Mouse (Mus musculus) lung, postnatal 0 days (tissue): ENCODE results near the gene Tcf20. TPM values are rescaled to one million over a fixed set of nuclear protein-coding genes. Genes with fewer than 3 reads are reported as not detected.

Experiments used
- ATAC-seq: fragments of 200-750 bp; cut with Nextera tagmentation; 2 replicates; pipeline ENCODE4 v1.8.0; 2017; ENCODE audit warnings: moderate library complexity
- DNase-seq: peaks from one replicate; pipeline ENCODE4 v3.0.0-alpha.2; 2016; ENCODE audit warnings: low spot score
- H3K27ac ChIP-seq: fragments of 300-500 bp; sonication (generic); 2 replicates; pipeline ENCODE4 v1.5.1; 2014; ENCODE audit warnings: antibody characterized with exemption, mild to moderate bottlenecking, low read length, mixed read lengths
- H3K27me3 ChIP-seq: fragments of 300-500 bp; sonication (generic); replicated peaks from 2 replicates; pipeline ENCODE4 v1.6.1; 2014; ENCODE audit warnings: low read length, mixed read lengths; ENCODE audit not compliant: insufficient read depth
- H3K36me3 ChIP-seq: fragments of 300-500 bp; sonication (generic); 2 replicates; pipeline ENCODE4 v1.6.1; 2014; ENCODE audit warnings: low read length, mixed read lengths; ENCODE audit not compliant: insufficient read depth
- H3K4me1 ChIP-seq: fragments of 300-500 bp; sonication (generic); 2 replicates; pipeline ENCODE4 v1.6.1; 2014; ENCODE audit warnings: antibody characterized with exemption, low read depth, low read length, mixed read lengths; ENCODE audit not compliant: insufficient read depth
- H3K4me2 ChIP-seq: fragments of 300-500 bp; sonication (generic); replicated peaks from 2 replicates; pipeline ENCODE4 v1.6.1; 2014; ENCODE audit warnings: low read depth, mild to moderate bottlenecking, low read length, moderate library complexity, mixed read lengths
- H3K4me3 ChIP-seq: fragments of 300-500 bp; sonication (generic); 2 replicates; pipeline ENCODE4 v1.5.1; 2014; ENCODE audit warnings: low read depth, low read length
- H3K9ac ChIP-seq: fragments of 300-500 bp; sonication (generic); replicated peaks from 2 replicates; pipeline ENCODE4 v1.6.1; 2014; ENCODE audit warnings: low read depth, mild to moderate bottlenecking
- H3K9me3 ChIP-seq: fragments of 300-500 bp; sonication (generic); 2 replicates; pipeline ENCODE4 v1.6.1; 2016; ENCODE audit warnings: low read length, mixed read lengths
- CTCF ChIP-seq: IDR thresholded peaks from 2 replicates; pipeline ENCODE4 v1.5.1; 2016; ENCODE audit warnings: antibody characterized with exemption, mild to moderate bottlenecking
- EP300 ChIP-seq: IDR thresholded peaks from 2 replicates; pipeline ENCODE4 v1.6.1; 2016; ENCODE audit warnings: antibody characterized with exemption, mild to moderate bottlenecking, control low read depth
- WGBS: fragments of 180-500 bp; shearing (Covaris S2); extraction: QIAGEN DNeasy Blood & Tissue Kit; methylation state at CpG from one replicate; pipeline ENCODE4 v1.1.7; 2014; 5-methylcytosine and 5-hydroxymethylcytosine counted together
- polyA plus RNA-seq: library from polyadenylated mRNA; unstranded; fragments of >200 nt; fragmentation: Nextera tagmentation; extraction: Ambion mirVana; gene quantifications from 2 replicates; pipeline ENCODE4 v1.2.1, GENCODE M21; 2015

The Tcf20 gene
- polyA plus RNA-seq, 1 experiment from 2014 or later = 6.1 TPM

- H3K36me3 ChIP-seq = no peaks in the 10 kb centered on the region
- WGBS = 59% methylated on average over 7 of the region's 7 CpGs
- ATAC-seq (no peak), DNase-seq (no peak)
- H3K4me1 ChIP-seq = no peaks in the 10 kb centered on the region
- H3K9ac ChIP-seq = no peak overlapping the region
- H3K9me3 ChIP-seq = no peaks in the 10 kb centered on the region
- H3K4me3 ChIP-seq = no peak overlapping the region
- H3K4me2 ChIP-seq = no peak overlapping the region
- no peak overlapping the region for H3K27ac ChIP-seq
- no peaks in the 10 kb centered on the region for H3K27me3 ChIP-seq
- TF ChIP-seq EP300 (no peak), CTCF (no peak)
These were observed 7.6 kb upstream of the Tcf20 start for GRCm38 (mm10) chr15:82995239-82995638.

DNA sequence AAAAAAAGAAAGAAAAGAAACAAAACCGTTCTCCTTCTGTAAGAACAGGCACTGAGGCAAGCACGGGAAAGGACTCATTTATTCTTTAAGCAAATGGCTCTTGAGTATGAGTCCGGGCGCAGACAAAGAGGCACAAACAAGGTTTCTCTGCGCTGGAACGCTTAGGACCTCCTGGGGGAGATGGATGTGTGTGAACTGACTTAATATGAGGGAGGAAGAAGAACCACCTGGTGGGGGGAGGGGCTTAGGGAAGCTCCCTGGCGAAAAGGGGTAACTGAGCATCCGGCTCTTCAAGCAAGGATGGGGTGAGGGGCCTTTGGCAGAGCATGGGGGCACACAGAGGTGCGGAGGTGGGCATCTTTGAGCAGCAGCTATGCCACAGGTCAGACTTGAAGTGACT lies 5.2 kb upstream of the Tcf20 start:
- no peak for TF ChIP-seq EP300
- Histone ChIP-seq H3K27me3 (peaks cover 4% of the 10 kb centered on the region; the same call in 1 of the 2 replicates), H3K9ac (no peak overlapping the region), H3K27ac (no peak overlapping the region), H3K4me1 (no peaks in the 10 kb centered on the region), H3K36me3 (no peaks in the 10 kb centered on the region), H3K9me3 (no peaks in the 10 kb centered on the region), H3K4me2 (no peak overlapping the region), H3K4me3 (no peak overlapping the region)
- 66% methylated on average over 9 of the region's 9 CpGs for WGBS
- ATAC-seq (no peak), DNase-seq (no peak)

DNA sequence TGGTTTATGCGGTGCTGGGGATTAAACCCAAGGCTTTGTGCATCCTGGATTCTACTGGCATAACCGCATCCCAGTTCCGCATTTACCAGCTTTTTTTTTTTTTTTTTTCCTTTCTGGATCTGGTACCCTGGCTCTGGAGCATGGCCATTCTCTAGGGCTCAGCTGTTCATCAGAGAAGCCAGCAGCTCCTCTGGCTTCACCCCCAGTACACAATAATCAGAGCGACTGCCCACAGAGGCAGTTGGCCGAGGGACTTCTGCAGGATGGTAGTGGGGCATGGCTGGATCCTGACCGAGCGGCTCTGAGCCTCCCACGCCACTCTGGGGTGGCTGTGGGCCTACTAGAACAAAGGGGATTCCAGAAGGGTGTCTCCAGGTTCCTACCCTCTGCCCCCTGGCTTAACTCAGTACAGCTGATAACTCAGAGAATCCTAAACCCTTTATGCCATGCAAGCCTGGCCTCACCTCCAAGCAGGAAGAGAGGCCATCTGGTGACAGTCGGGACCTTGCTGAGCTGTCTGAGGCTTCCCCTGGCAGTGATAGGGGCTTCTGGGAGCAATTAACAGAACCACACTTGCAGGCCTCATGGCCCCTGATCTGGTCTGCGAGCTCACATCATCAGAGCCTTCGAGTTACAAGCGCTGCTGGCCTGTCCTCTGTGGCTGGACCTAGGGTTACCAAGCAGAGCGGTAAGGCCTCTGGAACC lies 4.6 kb upstream of the Tcf20 start:
- no peak overlapping the region for H3K27ac ChIP-seq
- 82% methylated on average over 13 of the region's 13 CpGs for WGBS

DNA sequence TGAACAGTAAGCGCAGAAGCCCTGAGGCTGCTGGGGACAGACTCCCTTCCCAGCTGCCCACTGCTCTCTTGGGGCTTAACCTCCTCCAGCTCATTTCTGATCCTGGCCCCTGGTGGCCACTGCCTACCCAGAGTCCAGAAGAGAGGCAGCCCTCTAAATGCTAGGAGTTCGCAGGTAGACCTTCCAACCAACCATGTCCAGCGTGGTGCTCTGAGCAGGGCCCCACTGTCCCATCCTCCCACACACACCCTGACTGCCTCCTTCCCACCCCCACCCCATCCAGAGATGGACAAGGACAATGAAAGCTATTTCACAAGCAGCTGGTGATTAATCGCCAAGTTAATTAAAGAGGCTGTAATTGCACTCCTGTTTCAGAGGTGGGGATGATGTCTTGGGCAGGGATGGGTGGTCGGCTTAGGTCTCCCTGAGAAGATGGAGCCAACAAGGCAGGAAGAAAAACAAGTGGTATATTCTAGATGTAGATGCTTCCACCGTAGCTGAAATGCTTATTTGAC lies 1.6 kb upstream of the Tcf20 start:
- no peaks in the 10 kb centered on the region for H3K36me3 ChIP-seq
- H3K9me3 ChIP-seq = no peaks in the 10 kb centered on the region
- ATAC-seq (no peak), DNase-seq (no peak)
- H3K4me2 ChIP-seq = no peak overlapping the region
- 77% methylated on average over 6 of the region's 6 CpGs for WGBS
- H3K27ac ChIP-seq = no peak overlapping the region
- H3K4me3 ChIP-seq = no peak overlapping the region
- H3K4me1 ChIP-seq = no peaks in the 10 kb centered on the region
- peaks cover 14% of the 10 kb centered on the region for H3K27me3 ChIP-seq
- TF ChIP-seq EP300 (no peak), CTCF (no peak)
- no peak overlapping the region for H3K9ac ChIP-seq

More for the DNA sequence above, 4.6 kb upstream of the Tcf20 start:
- H3K4me1 ChIP-seq = no peaks in the 10 kb centered on the region
- TF ChIP-seq CTCF = no peak
- no peak for TF ChIP-seq EP300
- no peak for ATAC-seq
- H3K27me3 ChIP-seq = peaks cover 4% of the 10 kb centered on the region; the same call in 1 of the 2 replicates
- H3K9ac ChIP-seq = no peak overlapping the region
- H3K4me2 ChIP-seq = no peak overlapping the region
- H3K36me3 ChIP-seq = no peaks in the 10 kb centered on the region
- H3K4me3 ChIP-seq = no peak overlapping the region
- DNase-seq = no peak
- no peaks in the 10 kb centered on the region for H3K9me3 ChIP-seq

- no peaks in the 10 kb centered on the region for H3K4me1 ChIP-seq
- no peak for TF ChIP-seq CTCF
- no peak for TF ChIP-seq EP300
- DNase-seq = no peak
These were observed 499 bp downstream of the Tcf20 start for GRCm38 (mm10) chr15:82987014-82987731.

GRCm38 (mm10) chr15:82984574-82984973 lies 3.1 kb downstream of the Tcf20 start:
- DNase-seq (no peak), ATAC-seq (no peak)
- Histone ChIP-seq H3K9me3 (no peaks in the 10 kb centered on the region), H3K4me1 (0 out of 2 replicates have a peak, but pooled peaks cover 7% of the 10 kb centered on the region), H3K27me3 (peaks cover 14% of the 10 kb centered on the region), H3K36me3 (no peaks in the 10 kb centered on the region), H3K4me3 (no peak overlapping the region), H3K9ac (no peak overlapping the region), H3K4me2 (no peak overlapping the region), H3K27ac (no peak overlapping the region)
- WGBS = 76% methylated on average over 7 of the region's 7 CpGs
- TF ChIP-seq EP300 (no peak), CTCF (no peak)

More at GRCm38 (mm10) chr15:82987014-82987731, 499 bp downstream of the Tcf20 start:
- ATAC-seq = no peak
- Histone ChIP-seq H3K27ac (no peak overlapping the region), H3K27me3 (peaks cover 14% of the 10 kb centered on the region), H3K9ac (no peak overlapping the region), H3K4me2 (peak overlapping the region; percentile 83), H3K9me3 (no peaks in the 10 kb centered on the region), H3K4me3 (peak overlapping the region; percentile 42), H3K36me3 (no peaks in the 10 kb centered on the region)
- 3% methylated on average over 38 of the region's 38 CpGs for WGBS
